Mouse (Mus musculus) small intestine, adult 2 months (tissue): ENCODE results near the gene Nthl1.

ENCODE experiments used
- CTCF ChIP-seq: fragments of 200-500 bp; IDR thresholded peaks from 2 replicates; pipeline ENCODE4 v1.5.1; 2012; ENCODE audit warnings: low read depth, mild to moderate bottlenecking, control low read depth, inconsistent platforms, low read length, moderate library complexity, mixed read lengths; ENCODE audit not compliant: insufficient replicate concordance, insufficient read length; ENCODE audit errors: extremely low read depth
- POLR2A ChIP-seq: fragments of 200-500 bp; IDR thresholded peaks from 2 replicates; pipeline ENCODE4 v1.6.1; 2012; ENCODE audit warnings: low read depth, mild to moderate bottlenecking, control low read depth, inconsistent platforms, low read length, moderate library complexity

DNA sequence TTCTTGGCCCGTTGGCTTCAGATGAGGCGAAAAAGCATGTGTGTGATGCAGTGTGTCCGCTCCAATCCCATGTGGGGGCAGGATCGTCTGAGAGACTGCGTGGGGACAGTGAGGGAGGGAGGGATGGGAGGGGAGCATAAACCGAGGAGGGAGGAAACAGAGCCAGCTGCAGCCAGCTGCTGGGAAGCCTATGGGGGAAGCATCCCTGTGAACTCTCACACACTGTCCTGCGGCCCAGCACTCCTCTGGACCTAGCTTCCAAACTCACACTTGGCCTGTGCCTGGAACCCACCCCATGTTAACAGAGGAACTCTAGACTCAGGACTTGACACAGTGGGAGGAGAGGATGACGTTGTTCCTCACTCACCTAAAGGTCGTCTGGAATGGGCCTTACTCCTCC lies 6.4 kb downstream of the Nthl1 start:
- TF ChIP-seq POLR2A: no peak
- no peak for TF ChIP-seq CTCF
